ENCODE assay signal across 26 mouse cellular contexts in genomic region chr19:9041074-9041473, GRCm38 (mm10). TPM values are rescaled to one million over a fixed set of nuclear protein-coding genes. Genes with fewer than 3 reads are reported as not detected.
DNase-seq lines count a peak whose midpoint lies in the region; ATAC-seq and TF ChIP-seq lines count a peak whose summit lies in the region.
"Had no signal": no experiment of that assay in that cellular context is flagged by ENCODE, and none has a peak within 500 bp of the region (broad histone marks: within the 10 kb centered on the region; RNA-seq: fewer than 3 reads in every experiment).

No protein-coding gene starts in this region.

- TF ChIP-seq POLR2A in bone marrow macrophage, adult 2 months (IDR thresholded peaks at IDR 0.05; ENCODE audit: borderline replicate concordance, low read depth, low read length): no peak

- ATAC-seq in inflammation-experienced regulatory T-cells, adult 6 months: no peak
- ATAC-seq: forebrain, embryonic 14.5 days; liver, embryonic 12.5 days; midbrain, embryonic 16.5 days had no signal

- H3K4me3 ChIP-seq in gastrocnemius, adult 2 months: no peak overlapping the region
- H3K4me3 ChIP-seq in bone marrow macrophage, adult 2 months (ENCODE audit: insufficient read depth, low read length): no peak overlapping the region
- H3K4me3 ChIP-seq: embryonic facial prominence, embryonic 10.5 days; heart, adult 2 months; heart, embryonic 15.5 days; hindbrain, embryonic 10.5 days; limb, embryonic 10.5 days; liver, embryonic 12.5 days had no signal

- H3K27ac ChIP-seq in gastrocnemius, adult 2 months: 0 out of 2 replicates have a peak overlapping the region, but pooled peaks have one; percentile 2
- peak overlapping the region; percentile 29 for H3K27ac ChIP-seq in bone marrow macrophage, adult 2 months (ENCODE audit: insufficient read depth, low read depth, low read length)
- H3K27ac ChIP-seq: embryonic facial prominence, embryonic 10.5 days; heart, adult 2 months; heart, embryonic 15.5 days; hindbrain, embryonic 10.5 days; limb, embryonic 10.5 days; liver, embryonic 12.5 days had no signal

- peaks cover 48% of the 10 kb centered on the region for H3K4me1 ChIP-seq in bone marrow macrophage, adult 2 months (ENCODE audit: control insufficient read depth, insufficient read depth, low read length)
- H3K4me1 ChIP-seq: hindbrain, embryonic 10.5 days; limb, embryonic 10.5 days had no signal

- TF ChIP-seq CTCF in gastrocnemius, adult 2 months (IDR thresholded peaks at IDR 0.05): no peak
- TF ChIP-seq CTCF in bone marrow macrophage, adult 2 months (IDR thresholded peaks at IDR 0.05; ENCODE audit: low read depth, low read length): no peak

- intact Hi-C loops in gastrocnemius, adult 2 months (cut with DNase I): no loop called here
- intact Hi-C loops in gastrocnemius, postnatal 36 days (cut with DNase I): no loop called here

- no peak for DNase-seq in gastrocnemius, adult 2 months
- DNase-seq in gastrocnemius, postnatal 36 days: no peak
- peak; percentile 46 for DNase-seq in naive thymus-derived CD4-positive, alpha-beta T cell, adult 2 months (ENCODE audit: low read depth)
- DNase-seq in thymus, postnatal 4 days: peak; percentile 32
- no peak for DNase-seq in lung, adult 18-20 months
- DNase-seq in kidney, postnatal 25 days: no peak
- DNase-seq: cerebellum, adult 11 months; cerebellum, postnatal 14 days; heart, adult 2 months had no signal

RNA-seq across cellular contexts. Expression of gene Scgb1a1, which starts 46.7 kb away (rescaled TPM):
- total RNA-seq in gastrocnemius, adult 2 months (2021): not detected
- total RNA-seq in gastrocnemius, postnatal 36 days (2021): not detected
- not detected in 2 replicates for polyA plus RNA-seq in bone marrow macrophage, adult 2 months (2012; ENCODE audit: insufficient read depth, insufficient read length, missing spikeins)
- polyA plus RNA-seq in inflammation-experienced regulatory T-cells, adult 6 months (2017; shearing (Covaris generic)): not detected
- total RNA-seq: adrenal gland, adult 18-20 months; ES-E14; gastrocnemius, adult 18-20 months; layer of hippocampus, postnatal 25 days; megakaryocyte-erythroid progenitor cell, adult 5-6 weeks had no signal
- polyA plus RNA-seq: embryonic facial prominence, embryonic 10.5 days; forebrain, embryonic 14.5 days; hindbrain, embryonic 10.5 days; intestine, embryonic 14.5 days; kidney, embryonic 14.5 days; limb, embryonic 10.5 days; liver, embryonic 12.5 days; midbrain, embryonic 16.5 days; neural tube, embryonic 11.5 days had no signal

RNA-seq across cellular contexts. Expression of gene Ahnak, which starts 52.0 kb away (rescaled TPM):
- total RNA-seq in gastrocnemius, adult 2 months (2021): 100 to 1,000 TPM; 212 to 217 TPM
- 100 to 1,000 TPM; 171 to 208 TPM for total RNA-seq in gastrocnemius, postnatal 36 days (2021)
- 440 and 513 TPM in 2 replicates for polyA plus RNA-seq in bone marrow macrophage, adult 2 months (2012; ENCODE audit: insufficient read depth, insufficient read length, missing spikeins)
- polyA plus RNA-seq in inflammation-experienced regulatory T-cells, adult 6 months (2017; shearing (Covaris generic)): 10 to 100 TPM; 42.4 to 81.3 (median 54.5) TPM

Comparison
In these comparisons a context has a peak if more than half of its experiments do, and no peak if none do; other contexts are left out.
1. DNase-seq: peak in naive thymus-derived CD4-positive, alpha-beta T cell, adult 2 months (single experiment) and thymus, postnatal 4 days (single experiment); none in gastrocnemius, adult 2 months (single experiment), gastrocnemius, postnatal 36 days (0 of 2), lung, adult 18-20 months (0 of 2) and kidney, postnatal 25 days (0 of 2).